Mouse (Mus musculus): ENCODE data around the gene Pde12.

DNA sequence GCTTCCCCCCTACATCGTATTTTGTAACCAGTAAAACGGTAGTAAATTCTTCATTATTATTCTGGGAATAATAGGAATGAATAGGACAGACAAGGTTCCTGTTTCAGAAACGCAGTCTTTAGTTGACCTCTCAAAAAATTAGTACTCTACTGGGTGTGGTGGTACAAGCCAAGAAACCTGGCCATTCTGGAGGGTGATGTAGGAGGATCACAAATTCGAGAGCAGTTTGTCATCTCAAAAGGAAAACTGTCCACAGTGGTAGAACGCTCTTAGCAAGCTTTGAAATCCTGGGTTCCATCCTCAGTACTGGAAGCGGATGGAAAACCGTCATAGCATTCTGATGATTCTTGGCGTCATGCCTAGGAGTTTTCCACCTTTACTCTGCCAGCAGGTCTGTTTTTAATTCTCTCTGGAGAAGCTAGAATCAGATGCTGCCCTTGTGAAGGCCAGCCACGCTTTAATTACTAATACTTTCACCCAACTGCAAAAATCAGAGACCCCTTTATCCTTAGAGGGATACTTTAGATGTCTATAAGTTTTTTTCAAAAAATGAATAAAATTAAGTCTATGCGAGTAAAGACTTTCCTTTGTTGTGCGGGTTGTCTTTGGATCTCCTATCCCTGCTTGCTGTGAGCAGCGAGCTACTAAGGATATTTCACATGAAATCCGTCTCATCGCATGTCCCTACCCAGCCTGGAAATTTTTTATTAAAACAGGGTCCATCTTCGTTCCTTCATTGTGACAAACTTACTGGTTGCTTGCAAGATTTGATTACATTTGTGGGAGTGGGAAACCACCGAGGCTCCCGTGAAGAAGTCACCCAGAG lies 32.4 kb downstream of the Pde12 start:
- TF ChIP-seq CTCF (IDR thresholded peaks at IDR 0.05; ENCODE audit: borderline replicate concordance, control insufficient read depth, extremely low read depth, insufficient read depth, low read length, poor library complexity): no peak
- no peak for TF ChIP-seq POLR2A (IDR thresholded peaks at IDR 0.05; ENCODE audit: control insufficient read depth, extremely low read depth, insufficient read depth, low read length, poor library complexity)
